Comparison of ENCODE assay signal across 15 mouse cellular contexts in the genomic region with DNA sequence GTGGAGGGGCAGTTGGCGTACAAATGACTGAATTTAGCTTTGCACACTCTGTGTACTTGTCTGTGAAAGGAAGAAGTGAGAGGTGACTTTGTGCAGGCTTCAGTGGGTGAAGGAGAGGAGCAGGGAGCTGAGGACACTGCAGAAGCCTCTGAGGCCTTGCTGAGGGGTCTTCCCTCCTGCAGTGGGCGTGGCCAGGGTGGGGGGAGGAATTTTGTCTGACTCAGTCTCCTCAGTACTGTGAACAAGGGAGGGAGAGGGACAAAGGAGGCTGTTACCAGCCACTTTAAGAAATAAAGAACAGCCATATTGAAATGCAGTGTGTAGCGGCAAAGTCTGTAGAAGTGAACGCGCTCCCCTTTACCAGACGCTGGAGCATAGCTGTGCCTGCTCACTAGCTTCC.
"Had no signal": no experiment of that assay in that cellular context is flagged by ENCODE, and none has a peak within 500 bp of the region (broad histone marks: within the 10 kb centered on the region; RNA-seq: fewer than 3 reads in every experiment).

No protein-coding gene starts in this region.

- ATAC-seq: intestine, embryonic 15.5 days; lung, postnatal 0 days; midbrain, embryonic 15.5 days had no signal

- DNase-seq: kidney, adult 2 months; kidney, postnatal 10 days; kidney, postnatal 4 days; lung, adult 2 months; lung, postnatal 36 days; retina, postnatal 1 day; right cerebral cortex, postnatal 4 days; spleen, adult 18-20 months; thymus, postnatal 36 days had no signal

- H3K9me3 ChIP-seq: intestine, embryonic 15.5 days; limb, embryonic 12.5 days; liver, embryonic 15.5 days; midbrain, embryonic 15.5 days; neural tube, embryonic 12.5 days had no signal

- H3K4me3 ChIP-seq: intestine, embryonic 15.5 days; limb, embryonic 12.5 days; liver, embryonic 15.5 days; midbrain, embryonic 15.5 days; neural tube, embryonic 12.5 days had no signal

- H3K9ac ChIP-seq: intestine, embryonic 15.5 days; limb, embryonic 12.5 days; liver, embryonic 15.5 days; midbrain, embryonic 15.5 days; neural tube, embryonic 12.5 days had no signal

- H3K27me3 ChIP-seq: intestine, embryonic 15.5 days; limb, embryonic 12.5 days; liver, embryonic 15.5 days; midbrain, embryonic 15.5 days; neural tube, embryonic 12.5 days had no signal

- H3K27ac ChIP-seq: intestine, embryonic 15.5 days; limb, embryonic 12.5 days; liver, embryonic 15.5 days; midbrain, embryonic 15.5 days; neural tube, embryonic 12.5 days had no signal

- H3K4me2 ChIP-seq: intestine, embryonic 15.5 days; limb, embryonic 12.5 days; liver, embryonic 15.5 days; midbrain, embryonic 15.5 days; neural tube, embryonic 12.5 days had no signal

- H3K4me1 ChIP-seq: intestine, embryonic 15.5 days; limb, embryonic 12.5 days; liver, embryonic 15.5 days; midbrain, embryonic 15.5 days; neural tube, embryonic 12.5 days had no signal
